Mouse (Mus musculus) embryonic facial prominence, embryonic 14.5 days (tissue): ENCODE data around the gene Mlxipl. TPM values are rescaled to one million over a fixed set of nuclear protein-coding genes. Genes with fewer than 3 reads are reported as not detected.
A peak's percentile ranks its signal among the peaks of the same experiment; 100 is the strongest.

Experiments used
- ATAC-seq: fragments of 200-750 bp; cut with Nextera tagmentation; 2 replicates; pipeline ENCODE4 v1.8.0; 2017; ENCODE audit warnings: low read depth, moderate number of reproducible peaks, moderate TSS enrichment
- DNase-seq: peaks from one replicate; pipeline ENCODE4 v3.0.0-alpha.2; 2015; ENCODE audit warnings: low spot score
- H3K27ac ChIP-seq: fragments of 300-500 bp; sonication (generic); replicated peaks from 2 replicates; pipeline ENCODE4 v1.5.1; 2014; ENCODE audit warnings: low read depth, mild to moderate bottlenecking, low read length, moderate library complexity
- H3K27me3 ChIP-seq: fragments of 300-500 bp; sonication (generic); replicated peaks from 2 replicates; pipeline ENCODE4 v1.6.1; 2014; ENCODE audit warnings: low read length; ENCODE audit not compliant: control insufficient read depth, insufficient read depth
- H3K36me3 ChIP-seq: fragments of 300-500 bp; sonication (generic); 2 replicates; pipeline ENCODE4 v1.6.1; 2014; ENCODE audit warnings: low read length, mixed read lengths; ENCODE audit not compliant: control insufficient read depth, insufficient read depth
- H3K4me1 ChIP-seq: fragments of 300-500 bp; sonication (generic); 2 replicates; pipeline ENCODE4 v1.6.1; 2014; ENCODE audit warnings: antibody characterized with exemption, low read length; ENCODE audit not compliant: control insufficient read depth, insufficient read depth
- H3K4me2 ChIP-seq: fragments of 300-500 bp; sonication (generic); 2 replicates; pipeline ENCODE4 v1.6.1; 2014; ENCODE audit warnings: low read depth, mild to moderate bottlenecking, low read length, moderate library complexity, mixed read lengths
- H3K4me3 ChIP-seq: fragments of 300-500 bp; sonication (generic); 2 replicates; pipeline ENCODE4 v1.5.1; 2014; ENCODE audit warnings: low read depth, mild to moderate bottlenecking, low read length
- H3K9ac ChIP-seq: fragments of 300-500 bp; sonication (generic); 2 replicates; pipeline ENCODE4 v1.6.1; 2014; ENCODE audit warnings: low read depth, mild to moderate bottlenecking, low read length, moderate library complexity, mixed read lengths
- H3K9me3 ChIP-seq: fragments of 300-500 bp; sonication (generic); 2 replicates; pipeline ENCODE4 v1.6.1; 2016; ENCODE audit warnings: low read length; ENCODE audit not compliant: control insufficient read depth
- WGBS: fragments of 180-500 bp; shearing (Covaris S2); extraction: QIAGEN DNeasy Blood & Tissue Kit; methylation state at CpG from one replicate; pipeline ENCODE4 v1.1.7; 2014; 5-methylcytosine and 5-hydroxymethylcytosine counted together
- polyA plus RNA-seq: library from polyadenylated mRNA; unstranded; fragments of >200 nt; fragmentation: Nextera tagmentation; extraction: Ambion mirVana; gene quantifications from 2 replicates; pipeline ENCODE4 v1.2.1, GENCODE M21; 2014

Gene Mlxipl
- polyA plus RNA-seq, 1 experiment from 2014 or later, result 1.6 TPM

GRCm38 (mm10) chr5:135075655-135076054 lies 14.0 kb upstream of the Mlxipl start:
- Histone ChIP-seq H3K9ac (no peak overlapping the region), H3K36me3 (peaks cover 28% of the 10 kb centered on the region), H3K9me3 (no peaks in the 10 kb centered on the region), H3K27ac (no peak overlapping the region), H3K27me3 (no peaks in the 10 kb centered on the region), H3K4me3 (no peak overlapping the region), H3K4me1 (peaks cover 4% of the 10 kb centered on the region; the same call in 1 of the 2 replicates), H3K4me2 (no peak overlapping the region)
- DNase-seq (no peak), ATAC-seq (no peak)
- 68% methylated on average over 4 of the region's 4 CpGs for WGBS

GRCm38 (mm10) chr5:135076368-135076767 lies 13.3 kb upstream of the Mlxipl start:
- Histone ChIP-seq H3K27ac (no peak overlapping the region), H3K4me2 (peak overlapping the region; percentile 69), H3K4me3 (peak overlapping the region; percentile 94; the same call in 1 of the 2 replicates), H3K9ac (peak overlapping the region; percentile 98; the same call in 1 of the 2 replicates), H3K4me1 (peaks cover 4% of the 10 kb centered on the region; the same call in 1 of the 2 replicates), H3K27me3 (no peaks in the 10 kb centered on the region), H3K9me3 (no peaks in the 10 kb centered on the region), H3K36me3 (peaks cover 28% of the 10 kb centered on the region)
- ATAC-seq, result no peak
- WGBS, result 90% methylated on average over 14 of the region's 14 CpGs
- no peak for DNase-seq

- H3K9ac ChIP-seq, result peak overlapping the region; percentile 98
- H3K4me3 ChIP-seq, result peak overlapping the region; percentile 94
- H3K27ac ChIP-seq, result peak overlapping the region; percentile 92
- no peaks in the 10 kb centered on the region for H3K9me3 ChIP-seq
- ATAC-seq (peak; percentile 68), DNase-seq (peak; percentile 82)
- H3K4me1 ChIP-seq, result peaks cover 4% of the 10 kb centered on the region; the same call in 1 of the 2 replicates
- peaks cover 23% of the 10 kb centered on the region for H3K36me3 ChIP-seq
- H3K27me3 ChIP-seq, result no peaks in the 10 kb centered on the region
- 15% methylated on average over 14 of the region's 14 CpGs for WGBS
- H3K4me2 ChIP-seq, result peak overlapping the region; percentile 69
Observed at GRCm38 (mm10) chr5:135076931-135077505, 12.7 kb upstream of the Mlxipl start.

- Histone ChIP-seq H3K27ac (peak within 1 kb of the TSS; percentile 92), H3K4me2 (peak within 1 kb of the TSS; percentile 69), H3K9me3 (no peaks in the 10 kb centered on the region), H3K27me3 (no peaks in the 10 kb centered on the region), H3K4me3 (peak within 1 kb of the TSS; percentile 94), H3K9ac (peak within 1 kb of the TSS; percentile 98), H3K4me1 (peaks cover 4% of the 10 kb centered on the region; the same call in 1 of the 2 replicates), H3K36me3 (peaks cover 15% of the 10 kb centered on the region; the same call in 1 of the 2 replicates)
- 0% methylated on average over 19 of the region's 83 CpGs for WGBS
- DNase-seq, result peak; percentile 91
- ATAC-seq, result peak; percentile 89
Observed at GRCm38 (mm10) chr5:135077564-135078481, 11.9 kb upstream of the Mlxipl start, which contains the start of gene Vps37d. TSS of gene Vps37d (minus strand) at chr5:135078266.

- ATAC-seq (peak; percentile 50), DNase-seq (no peak)
- H3K27ac ChIP-seq, result no peak overlapping the region
- H3K27me3 ChIP-seq, result no peaks in the 10 kb centered on the region
- H3K9ac ChIP-seq, result peak overlapping the region; percentile 98
- H3K4me2 ChIP-seq, result peak overlapping the region; percentile 69
- WGBS, result 2% methylated on average over 9 of the region's 11 CpGs
- peaks cover 1% of the 10 kb centered on the region; the same call in 1 of the 2 replicates for H3K4me1 ChIP-seq
- H3K36me3 ChIP-seq, result peaks cover 12% of the 10 kb centered on the region; the same call in 1 of the 2 replicates
- peak overlapping the region; percentile 94 for H3K4me3 ChIP-seq
- no peaks in the 10 kb centered on the region for H3K9me3 ChIP-seq
Observed at GRCm38 (mm10) chr5:135078482-135078810, 11.2 kb upstream of the Mlxipl start.

GRCm38 (mm10) chr5:135079578-135079977 lies 10.1 kb upstream of the Mlxipl start:
- Histone ChIP-seq H3K9ac (no peak overlapping the region), H3K9me3 (no peaks in the 10 kb centered on the region), H3K36me3 (peaks cover 9% of the 10 kb centered on the region; the same call in 1 of the 2 replicates), H3K27me3 (no peaks in the 10 kb centered on the region), H3K27ac (no peak overlapping the region), H3K4me2 (no peak overlapping the region), H3K4me3 (no peak overlapping the region), H3K4me1 (no peaks in the 10 kb centered on the region)
- ATAC-seq, result no peak
- WGBS, result 86% methylated on average over 2 of the region's 2 CpGs
- DNase-seq, result no peak

GRCm38 (mm10) chr5:135080539-135080938 lies 9.2 kb upstream of the Mlxipl start:
- Histone ChIP-seq H3K4me3 (no peak overlapping the region), H3K9ac (no peak overlapping the region), H3K36me3 (no peaks in the 10 kb centered on the region; the same call in 1 of the 2 replicates), H3K9me3 (no peaks in the 10 kb centered on the region), H3K4me1 (no peaks in the 10 kb centered on the region), H3K27ac (no peak overlapping the region), H3K4me2 (no peak overlapping the region), H3K27me3 (no peaks in the 10 kb centered on the region)
- DNase-seq (no peak), ATAC-seq (no peak)
- 88% methylated on average over 5 of the region's 5 CpGs for WGBS

- no peaks in the 10 kb centered on the region for H3K9me3 ChIP-seq
- H3K9ac ChIP-seq, result no peak overlapping the region
- peaks cover 24% of the 10 kb centered on the region for H3K27me3 ChIP-seq
- H3K4me3 ChIP-seq, result no peak overlapping the region
- WGBS, result 21% methylated on average over 4 of the region's 4 CpGs
- H3K27ac ChIP-seq, result no peak overlapping the region
- no peaks in the 10 kb centered on the region for H3K4me1 ChIP-seq
- no peak for DNase-seq
- H3K4me2 ChIP-seq, result no peak overlapping the region
- no peak for ATAC-seq
- H3K36me3 ChIP-seq, result no peaks in the 10 kb centered on the region
Observed at GRCm38 (mm10) chr5:135086871-135087270, 2.8 kb upstream of the Mlxipl start.
